Mouse (Mus musculus) MEL (cell line): Measurements from ENCODE around the gene Osbpl9.

Experiments used
- CTCF ChIP-seq, 3 experiments: IDR thresholded peaks in 2 of 3; conservative IDR thresholded peaks in 1 of 3; 2 replicates each; pipeline ENCODE4 v1.5.1; 2011 to 2012; ENCODE audit warnings: low read length in 3 of 3, low read depth in 2 of 3, mild to moderate bottlenecking in 2 of 3, improper control_type of control experiment in 1 of 3, inconsistent platforms in 1 of 3, mixed read lengths in 1 of 3, moderate library complexity in 1 of 3; ENCODE audit not compliant: control insufficient read depth in 1 of 3, insufficient read depth in 1 of 3, poor library complexity in 1 of 3, severe bottlenecking in 1 of 3
- MAZ ChIP-seq: IDR thresholded peaks from 2 replicates; pipeline ENCODE4 v1.6.1; 2012; ENCODE audit warnings: low read depth, mild to moderate bottlenecking, inconsistent platforms, low read length, improper control_type of control experiment

- TF ChIP-seq CTCF (IDR thresholded peaks at IDR 0.05 in 2 of 3, conservative IDR thresholded peaks at IDR 0.05 in 1 of 3; ENCODE audit: control insufficient read depth in 1 of 3, insufficient read depth in 1 of 3, low read depth in 2 of 3, low read length in 3 of 3, poor library complexity in 1 of 3, severe bottlenecking in 1 of 3) (no peak), MAZ (no peak)
Observed at GRCm38 (mm10) chr4:109094269-109094668, 107.8 kb downstream of the Osbpl9 start.
